Mouse (Mus musculus): ENCODE data around the gene Dzank1. TPM values are rescaled to one million over a fixed set of nuclear protein-coding genes. Genes with fewer than 3 reads are reported as not detected.

The Dzank1 gene
- polyA plus RNA-seq, 1 experiment from 2014 or later: 3.4 TPM

Other genes with a start within 250 kb of the Dzank1 start
- 3.7 and 4.0 TPM in 2 replicates for gene Ovol2, start 195.3 kb downstream of the Dzank1 start, polyA plus RNA-seq (2014; fragmentation: Nextera tagmentation; extraction: Ambion mirVana)
- 31.2 and 37.0 TPM in 2 replicates for gene Kat14, start 158.4 kb downstream of the Dzank1 start, polyA plus RNA-seq (2014; fragmentation: Nextera tagmentation; extraction: Ambion mirVana)
- 0.93 and 4.0 TPM in 2 replicates for gene Pet117, start 158.4 kb downstream of the Dzank1 start, polyA plus RNA-seq (2014; fragmentation: Nextera tagmentation; extraction: Ambion mirVana)
- gene Polr3f, start 304 bp upstream of the Dzank1 start, polyA plus RNA-seq (2014; fragmentation: Nextera tagmentation; extraction: Ambion mirVana): 30.2 and 32.6 TPM in 2 replicates
- gene Rbbp9, start 23.5 kb upstream of the Dzank1 start, polyA plus RNA-seq (2014; fragmentation: Nextera tagmentation; extraction: Ambion mirVana): 72.4 and 75.4 TPM in 2 replicates
- 80.6 and 85.8 TPM in 2 replicates for gene Sec23b, start 28.8 kb upstream of the Dzank1 start, polyA plus RNA-seq (2014; fragmentation: Nextera tagmentation; extraction: Ambion mirVana)
- gene Smim26, start 66.6 kb upstream of the Dzank1 start, polyA plus RNA-seq (2014; fragmentation: Nextera tagmentation; extraction: Ambion mirVana): 38.5 and 39.1 TPM in 2 replicates
- 36.9 and 39.6 TPM in 2 replicates for gene Dtd1, start 72.5 kb upstream of the Dzank1 start, polyA plus RNA-seq (2014; fragmentation: Nextera tagmentation; extraction: Ambion mirVana)